Mouse (Mus musculus) heart, postnatal 0 days (tissue): Measurements from ENCODE around the gene Rpusd2.

Source experiments
- CTCF ChIP-seq: IDR thresholded peaks from 2 replicates; pipeline ENCODE4 v1.5.1; 2016; ENCODE audit warnings: antibody characterized with exemption, control low read depth, low read depth
- EP300 ChIP-seq: IDR thresholded peaks from 2 replicates; pipeline ENCODE4 v1.6.1; 2016; ENCODE audit warnings: antibody characterized with exemption, low read depth

GRCm38 (mm10) chr2:119047849-119048248, 13.3 kb downstream of the Rpusd2 start:
- TF ChIP-seq CTCF: no peak
- TF ChIP-seq EP300: no peak
